ENCODE assay signal across 11 mouse cellular contexts in genomic region chr14:32463211-32464040, GRCm38 (mm10). TPM values are rescaled to one million over a fixed set of nuclear protein-coding genes. Genes with fewer than 3 reads are reported as not detected.
DNase-seq lines count a peak whose midpoint lies in the region; ATAC-seq lines count a peak whose summit lies in the region.
"Had no signal": no experiment of that assay in that cellular context is flagged by ENCODE, and none has a peak within 500 bp of the region (broad histone marks: within the 10 kb centered on the region; RNA-seq: fewer than 3 reads in every experiment).

No protein-coding gene starts in this region.

- no peaks in the 10 kb centered on the region for H3K36me3 ChIP-seq in heart, embryonic 15.5 days
- no peaks in the 10 kb centered on the region for H3K36me3 ChIP-seq in embryonic facial prominence, embryonic 10.5 days (replicated peaks)
- H3K36me3 ChIP-seq in hindbrain, embryonic 16.5 days (ENCODE audit: control insufficient read depth, insufficient read depth, low read length), result no peaks in the 10 kb centered on the region
- H3K36me3 ChIP-seq in neural tube, embryonic 11.5 days (ENCODE audit: control insufficient read depth, insufficient read depth, low read length), result no peaks in the 10 kb centered on the region

- no peak for DNase-seq in heart, postnatal 4 days
- DNase-seq in embryonic facial prominence, embryonic 10.5 days (ENCODE audit: low spot score), result peak; percentile 34
- DNase-seq in neural tube, embryonic 11.5 days (ENCODE audit: low spot score), result peak; percentile 22
- no peak for DNase-seq in adrenal gland, postnatal 25 days
- no peak for DNase-seq in ovary, postnatal 36 days (ENCODE audit: low spot score)
- no peak for DNase-seq in Muller cell, postnatal 12 days (ENCODE audit: inconsistent ontology term)
- DNase-seq: heart, postnatal 36 days; left cerebral cortex, postnatal 4 days had no signal

- 3% methylated on average over 74 of the region's 74 CpGs for WGBS in heart, embryonic 15.5 days
- WGBS in embryonic facial prominence, embryonic 10.5 days, result 3% methylated on average over 74 of the region's 74 CpGs
- WGBS in hindbrain, embryonic 16.5 days, result 4% methylated on average over 72 of the region's 74 CpGs
- WGBS in neural tube, embryonic 11.5 days, result 3% methylated on average over 74 of the region's 74 CpGs

- peaks cover 20% of the 10 kb centered on the region for H3K4me1 ChIP-seq in heart, embryonic 15.5 days (replicated peaks)
- peaks cover 36% of the 10 kb centered on the region for H3K4me1 ChIP-seq in embryonic facial prominence, embryonic 10.5 days
- H3K4me1 ChIP-seq in hindbrain, embryonic 16.5 days (ENCODE audit: control insufficient read depth, insufficient read depth, low read depth, low read length), result peaks cover 18% of the 10 kb centered on the region
- H3K4me1 ChIP-seq in neural tube, embryonic 11.5 days (ENCODE audit: control insufficient read depth, insufficient read depth, low read length), result peaks cover 11% of the 10 kb centered on the region

- H3K27me3 ChIP-seq in heart, embryonic 15.5 days, result peaks cover 96% of the 10 kb centered on the region
- H3K27me3 ChIP-seq in embryonic facial prominence, embryonic 10.5 days (replicated peaks; ENCODE audit: low read depth, poor library complexity, severe bottlenecking), result peaks cover 100% of the 10 kb centered on the region
- peaks cover 84% of the 10 kb centered on the region for H3K27me3 ChIP-seq in hindbrain, embryonic 16.5 days (replicated peaks; ENCODE audit: control insufficient read depth, insufficient read depth, low read length)
- peaks cover 90% of the 10 kb centered on the region for H3K27me3 ChIP-seq in neural tube, embryonic 11.5 days (ENCODE audit: control insufficient read depth, insufficient read depth, low read length)

- H3K4me3 ChIP-seq in heart, embryonic 15.5 days, result peak overlapping the region; percentile 33
- H3K4me3 ChIP-seq in embryonic facial prominence, embryonic 10.5 days, result peak overlapping the region; percentile 55
- peak overlapping the region; percentile 45 for H3K4me3 ChIP-seq in hindbrain, embryonic 16.5 days (ENCODE audit: low read length)
- peak overlapping the region; percentile 35 for H3K4me3 ChIP-seq in neural tube, embryonic 11.5 days (ENCODE audit: low read depth, low read length)

- H3K9ac ChIP-seq in heart, embryonic 15.5 days, result no peak overlapping the region
- H3K9ac ChIP-seq in hindbrain, embryonic 16.5 days (ENCODE audit: low read depth, low read length), result no peak overlapping the region
- H3K9ac ChIP-seq in neural tube, embryonic 11.5 days (ENCODE audit: low read length), result no peak overlapping the region; the same call in none of the 2 replicates

- H3K4me2 ChIP-seq in heart, embryonic 15.5 days, result no peak overlapping the region; the same call in 1 of the 2 replicates
- H3K4me2 ChIP-seq in hindbrain, embryonic 16.5 days (ENCODE audit: low read length), result peak overlapping the region; percentile 39
- no peak overlapping the region; the same call in 1 of the 2 replicates for H3K4me2 ChIP-seq in neural tube, embryonic 11.5 days (ENCODE audit: low read depth)

- no peak overlapping the region for H3K27ac ChIP-seq in heart, embryonic 15.5 days
- no peak overlapping the region for H3K27ac ChIP-seq in embryonic facial prominence, embryonic 10.5 days (replicated peaks)
- no peak overlapping the region for H3K27ac ChIP-seq in hindbrain, embryonic 16.5 days (ENCODE audit: low read depth, low read length)
- peak overlapping the region; percentile 50; the same call in 1 of the 2 replicates for H3K27ac ChIP-seq in neural tube, embryonic 11.5 days (ENCODE audit: low read depth, low read length)

- ATAC-seq in heart, embryonic 15.5 days (replicated peaks; ENCODE audit: insufficient number of reproducible peaks, insufficient read depth, low FRiP score, low read depth), result no peak
- 0 out of 2 replicates have a peak, but pooled peaks have one; percentile 27 for ATAC-seq in hindbrain, embryonic 16.5 days
- ATAC-seq in neural tube, embryonic 11.5 days (ENCODE audit: insufficient read depth, low FRiP score, low TSS enrichment), result no peak

- H3K9me3 ChIP-seq in heart, embryonic 15.5 days (replicated peaks), result no peaks in the 10 kb centered on the region
- no peaks in the 10 kb centered on the region for H3K9me3 ChIP-seq in embryonic facial prominence, embryonic 10.5 days
- no peaks in the 10 kb centered on the region for H3K9me3 ChIP-seq in hindbrain, embryonic 16.5 days (ENCODE audit: control insufficient read depth, low read length)
- H3K9me3 ChIP-seq in neural tube, embryonic 11.5 days (ENCODE audit: control insufficient read depth, low read length), result no peaks in the 10 kb centered on the region

RNA-seq across cellular contexts. Expression of gene Slc18a3, which starts 1.2 kb away (rescaled TPM):
- polyA plus RNA-seq in heart, embryonic 15.5 days (2015; fragmentation: Nextera tagmentation; extraction: Ambion mirVana), result 0.13 and 0.90 TPM in 2 replicates
- under 1 TPM in 1 of 2 experiments, not detected in 1; 0.52 TPM for total RNA-seq in heart, postnatal 4 days (2021)
- polyA plus RNA-seq in embryonic facial prominence, embryonic 10.5 days (2016; fragmentation: Nextera tagmentation; extraction: Ambion mirVana), result 0.45 and 2.2 TPM in 2 replicates
- polyA plus RNA-seq in hindbrain, embryonic 16.5 days (2015; fragmentation: Nextera tagmentation; extraction: Ambion mirVana), result 22.0 and 26.4 TPM in 2 replicates
- 20.3 and 27.9 TPM in 2 replicates for polyA plus RNA-seq in neural tube, embryonic 11.5 days (2014; fragmentation: Nextera tagmentation; extraction: Ambion mirVana)
- total RNA-seq in adrenal gland, postnatal 25 days (2021), result not detected in 2 replicates
- total RNA-seq: neutrophil, adult 5-6 weeks had no signal

RNA-seq across cellular contexts. Expression of gene Chat, which starts 2.4 kb away (rescaled TPM):
- polyA plus RNA-seq in heart, embryonic 15.5 days (2015; fragmentation: Nextera tagmentation; extraction: Ambion mirVana), result 0.34 TPM in 1 of 2 replicates, not detected in the other
- not detected for total RNA-seq in heart, postnatal 4 days (2021)
- 0.36 and 0.39 TPM in 2 replicates for polyA plus RNA-seq in embryonic facial prominence, embryonic 10.5 days (2016; fragmentation: Nextera tagmentation; extraction: Ambion mirVana)
- polyA plus RNA-seq in hindbrain, embryonic 16.5 days (2015; fragmentation: Nextera tagmentation; extraction: Ambion mirVana), result 2.8 and 3.3 TPM in 2 replicates
- 2.6 and 4.2 TPM in 2 replicates for polyA plus RNA-seq in neural tube, embryonic 11.5 days (2014; fragmentation: Nextera tagmentation; extraction: Ambion mirVana)
- total RNA-seq in adrenal gland, postnatal 25 days (2021), result not detected in 2 replicates
- total RNA-seq: heart, postnatal 36 days; neutrophil, adult 5-6 weeks had no signal

RNA-seq across cellular contexts. Expression of gene Ercc6, which starts 49.9 kb away (rescaled TPM):
- 10.3 and 12.5 TPM in 2 replicates for polyA plus RNA-seq in heart, embryonic 15.5 days (2015; fragmentation: Nextera tagmentation; extraction: Ambion mirVana)
- total RNA-seq in heart, postnatal 4 days (2021), result 10 to 100 TPM; 10.7 to 10.8 TPM
- polyA plus RNA-seq in embryonic facial prominence, embryonic 10.5 days (2016; fragmentation: Nextera tagmentation; extraction: Ambion mirVana), result 28.9 and 29.6 TPM in 2 replicates
- polyA plus RNA-seq in hindbrain, embryonic 16.5 days (2015; fragmentation: Nextera tagmentation; extraction: Ambion mirVana), result 24.2 and 24.3 TPM in 2 replicates
- polyA plus RNA-seq in neural tube, embryonic 11.5 days (2014; fragmentation: Nextera tagmentation; extraction: Ambion mirVana), result 24.2 and 25.7 TPM in 2 replicates
- total RNA-seq in adrenal gland, postnatal 25 days (2021), result 14.5 and 14.6 TPM in 2 replicates

Comparison
In these comparisons a context has a peak if more than half of its experiments do, and no peak if none do; other contexts are left out.
1. DNase-seq: peak in embryonic facial prominence, embryonic 10.5 days (single experiment) and neural tube, embryonic 11.5 days (single experiment); none in heart, postnatal 4 days (single experiment), adrenal gland, postnatal 25 days (single experiment), ovary, postnatal 36 days (single experiment) and Muller cell, postnatal 12 days (single experiment).
2. Peak in every context shown above with its lines, with median percentiles within 50 percentile points of each other: H3K4me3 ChIP-seq.